Mouse (Mus musculus) right cerebral cortex, adult 2 months (tissue): ENCODE data around the gene Ccr5.

Experiments used
- DNase-seq, 2 experiments: peaks; one replicate each; pipeline ENCODE4 v3.0.0; 2021 to 2022; ENCODE audit warnings: low spot score in 2 of 2

Ccr5 gene

GRCm38 (mm10) chr9:124138055-124138775, 16.9 kb downstream of the Ccr5 start:
- DNase-seq, result no peak

GRCm38 (mm10) chr9:124143678-124144077, 22.3 kb downstream of the Ccr5 start:
- DNase-seq, result no peak

- DNase-seq, result no peak
Measured at GRCm38 (mm10) chr9:124146307-124146706, 25.0 kb downstream of the Ccr5 start.
